Mouse (Mus musculus) embryonic fibroblast, embryonic 13.5 days (primary cell): ENCODE results near the gene Rnf135.

ENCODE experiments used
- CTCF ChIP-seq: IDR thresholded peaks from 2 replicates; pipeline ENCODE4 v1.5.1; 2011; ENCODE audit warnings: mild to moderate bottlenecking, control low read depth, low read length, moderate library complexity, borderline replicate concordance; ENCODE audit not compliant: insufficient read depth
- POLR2A ChIP-seq: IDR thresholded peaks from 2 replicates; pipeline ENCODE4 v1.6.1; 2011; ENCODE audit warnings: low read depth, mild to moderate bottlenecking, control low read depth, low read length, moderate library complexity

GRCm38 (mm10) chr11:80153857-80154495 is 29.7 kb upstream of the Rnf135 start, which contains the start of gene Adap2:
- TF ChIP-seq CTCF (no peak), POLR2A (peak; percentile 35; the same call in 1 of the 2 replicates)
